Mouse (Mus musculus): ENCODE data around the gene Nap1l5. TPM values are rescaled to one million over a fixed set of nuclear protein-coding genes. Genes with fewer than 3 reads are reported as not detected.
"Not testable (repeated sequence)": the region's sequence is repeated elsewhere in the genome, so short reads cannot be mapped to it uniquely, and the experiment has no call there.

Nap1l5 gene
- polyA plus RNA-seq, 1 experiment from 2014 or later: 0.83 TPM

DNA sequence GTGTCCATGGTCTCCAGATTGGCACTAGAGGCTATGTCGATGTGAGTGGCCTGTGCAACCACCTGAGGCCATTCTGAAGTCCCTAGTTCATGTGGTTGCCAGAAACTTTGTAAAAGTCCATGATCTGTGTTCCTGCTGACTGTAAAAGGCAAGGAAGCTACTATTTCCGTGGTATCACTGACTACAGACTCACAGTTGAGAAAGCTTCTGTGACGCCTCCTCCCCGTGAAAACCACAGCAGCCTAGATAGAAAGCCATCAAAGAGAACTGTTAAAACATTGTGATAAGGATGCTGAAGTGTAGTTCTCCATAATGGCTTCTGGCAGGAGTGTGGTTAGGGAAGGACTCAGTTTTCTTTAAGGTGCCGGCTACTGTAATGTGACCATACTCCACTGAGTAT lies 26.0 kb downstream of the Nap1l5 start:
- WGBS: 88% methylated on average over 5 of the region's 5 CpGs
- Histone ChIP-seq H3K9ac (ENCODE audit: low read depth, low read length) (no peak overlapping the region), H3K27me3 (ENCODE audit: insufficient read depth, low read length) (no peaks in the 10 kb centered on the region), H3K4me2 (ENCODE audit: low read length) (no peak overlapping the region), H3K4me3 (replicated peaks; ENCODE audit: low read depth, low read length) (no peak overlapping the region), H3K9me3 (replicated peaks; ENCODE audit: low read length) (no peaks in the 10 kb centered on the region), H3K4me1 (replicated peaks; ENCODE audit: insufficient read depth, low read length) (no peaks in the 10 kb centered on the region), H3K27ac (no peak overlapping the region), H3K36me3 (ENCODE audit: insufficient read depth, low read length) (peaks cover 5% of the 10 kb centered on the region; the same call in 1 of the 2 replicates)
- ATAC-seq (replicated peaks; ENCODE audit: low FRiP score, low read depth) (no peak), DNase-seq (ENCODE audit: low spot score) (no peak)
- no peak for TF ChIP-seq CTCF (IDR thresholded peaks at IDR 0.05; ENCODE audit: low read depth)

DNA sequence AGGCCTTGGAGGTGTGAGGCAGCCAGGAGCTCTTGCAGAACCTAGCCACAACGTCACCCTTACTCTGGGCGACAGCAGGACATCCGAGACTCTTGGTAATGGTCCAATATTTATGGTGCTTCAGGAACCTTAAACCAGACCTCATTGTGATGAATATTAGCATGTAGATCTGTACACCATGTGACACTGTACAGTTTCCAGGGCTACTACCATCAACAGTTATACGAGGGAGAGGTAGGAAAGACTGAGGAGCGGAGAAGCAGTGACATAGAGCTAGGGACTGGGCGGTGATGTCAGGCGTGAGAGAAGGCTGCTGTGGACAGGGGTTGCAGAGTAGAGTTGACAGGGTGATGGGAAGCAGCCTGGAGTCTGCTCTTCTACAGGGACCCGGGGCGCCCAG lies 26.9 kb downstream of the Nap1l5 start:
- Histone ChIP-seq H3K36me3 (ENCODE audit: insufficient read depth, low read length) (peaks cover 5% of the 10 kb centered on the region; the same call in 1 of the 2 replicates), H3K9ac (ENCODE audit: low read depth, low read length) (no peak overlapping the region), H3K4me3 (replicated peaks; ENCODE audit: low read depth, low read length) (no peak overlapping the region), H3K4me2 (ENCODE audit: low read length) (no peak overlapping the region), H3K9me3 (replicated peaks; ENCODE audit: low read length) (no peaks in the 10 kb centered on the region), H3K27ac (no peak overlapping the region), H3K27me3 (ENCODE audit: insufficient read depth, low read length) (no peaks in the 10 kb centered on the region), H3K4me1 (replicated peaks; ENCODE audit: insufficient read depth, low read length) (no peaks in the 10 kb centered on the region)
- no peak for DNase-seq (ENCODE audit: low spot score)
- TF ChIP-seq CTCF (IDR thresholded peaks at IDR 0.05; ENCODE audit: low read depth): no peak
- ATAC-seq (replicated peaks; ENCODE audit: low FRiP score, low read depth): no peak
- 85% methylated on average over 9 of the region's 9 CpGs for WGBS

DNA sequence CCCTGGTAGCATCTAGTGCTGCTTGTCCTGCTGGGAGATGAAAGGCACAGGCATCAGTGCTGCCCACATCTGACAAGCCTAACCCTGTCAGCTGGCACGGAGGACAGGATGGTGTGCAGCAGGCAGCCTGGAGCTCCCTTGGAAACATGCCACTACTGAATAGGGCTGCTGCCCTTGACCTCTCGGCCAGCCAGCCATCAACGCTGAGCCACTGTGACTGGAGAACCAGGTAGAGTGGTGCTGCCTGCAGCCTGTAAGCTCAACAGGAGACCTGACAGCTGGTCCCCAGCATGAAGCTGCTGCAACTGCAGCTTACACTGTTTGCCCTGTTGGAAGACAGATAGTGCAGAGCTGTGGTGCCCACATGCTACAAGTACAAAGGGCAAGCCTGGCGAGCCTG lies 27.3 kb downstream of the Nap1l5 start:
- H3K27ac ChIP-seq: no peak overlapping the region
- no peaks in the 10 kb centered on the region for H3K4me1 ChIP-seq (replicated peaks; ENCODE audit: insufficient read depth, low read length)
- H3K9ac ChIP-seq (ENCODE audit: low read depth, low read length): no peak overlapping the region
- no peak for TF ChIP-seq CTCF (IDR thresholded peaks at IDR 0.05; ENCODE audit: low read depth)
- no peak for ATAC-seq (replicated peaks; ENCODE audit: low FRiP score, low read depth)
- DNase-seq (ENCODE audit: low spot score): no peak
- H3K4me3 ChIP-seq (replicated peaks; ENCODE audit: low read depth, low read length): no peak overlapping the region
- 64% methylated on average over 4 of the region's 4 CpGs for WGBS
- H3K36me3 ChIP-seq (ENCODE audit: insufficient read depth, low read length): peaks cover 5% of the 10 kb centered on the region; the same call in 1 of the 2 replicates
- H3K9me3 ChIP-seq (replicated peaks; ENCODE audit: low read length): no peaks in the 10 kb centered on the region
- H3K4me2 ChIP-seq (ENCODE audit: low read length): no peak overlapping the region
- no peaks in the 10 kb centered on the region for H3K27me3 ChIP-seq (ENCODE audit: insufficient read depth, low read length)

DNA sequence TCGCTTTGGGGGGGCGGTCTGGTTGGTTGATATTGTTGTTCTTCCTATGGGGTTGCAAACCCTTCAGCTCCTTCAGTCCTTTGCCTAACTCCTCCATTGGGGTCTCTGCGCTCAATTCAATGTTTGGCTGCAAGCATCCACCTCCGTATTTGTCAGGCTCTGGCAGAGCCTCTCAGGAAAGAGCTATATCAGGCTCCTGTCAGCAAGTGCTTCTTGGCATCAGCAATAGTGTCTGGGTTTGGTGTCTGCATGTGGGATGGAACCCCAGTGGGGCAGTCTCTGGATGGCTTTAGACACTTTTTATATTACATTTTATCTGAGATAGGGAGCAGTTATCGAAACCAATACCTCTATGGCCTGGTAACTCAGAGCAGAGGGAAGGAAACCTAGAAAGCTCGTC lies 39.0 kb downstream of the Nap1l5 start:
- not testable (repeated sequence) for ATAC-seq (replicated peaks; ENCODE audit: low FRiP score, low read depth); H3K4me1 ChIP-seq (replicated peaks; ENCODE audit: insufficient read depth, low read length); H3K9ac ChIP-seq (ENCODE audit: low read depth, low read length); H3K27ac ChIP-seq; H3K36me3 ChIP-seq (ENCODE audit: insufficient read depth, low read length); H3K4me2 ChIP-seq (ENCODE audit: low read length); H3K27me3 ChIP-seq (ENCODE audit: insufficient read depth, low read length); H3K9me3 ChIP-seq (replicated peaks; ENCODE audit: low read length); H3K4me3 ChIP-seq (replicated peaks; ENCODE audit: low read depth, low read length); DNase-seq (ENCODE audit: low spot score)
- 93% methylated on average over 6 of the region's 6 CpGs for WGBS

DNA sequence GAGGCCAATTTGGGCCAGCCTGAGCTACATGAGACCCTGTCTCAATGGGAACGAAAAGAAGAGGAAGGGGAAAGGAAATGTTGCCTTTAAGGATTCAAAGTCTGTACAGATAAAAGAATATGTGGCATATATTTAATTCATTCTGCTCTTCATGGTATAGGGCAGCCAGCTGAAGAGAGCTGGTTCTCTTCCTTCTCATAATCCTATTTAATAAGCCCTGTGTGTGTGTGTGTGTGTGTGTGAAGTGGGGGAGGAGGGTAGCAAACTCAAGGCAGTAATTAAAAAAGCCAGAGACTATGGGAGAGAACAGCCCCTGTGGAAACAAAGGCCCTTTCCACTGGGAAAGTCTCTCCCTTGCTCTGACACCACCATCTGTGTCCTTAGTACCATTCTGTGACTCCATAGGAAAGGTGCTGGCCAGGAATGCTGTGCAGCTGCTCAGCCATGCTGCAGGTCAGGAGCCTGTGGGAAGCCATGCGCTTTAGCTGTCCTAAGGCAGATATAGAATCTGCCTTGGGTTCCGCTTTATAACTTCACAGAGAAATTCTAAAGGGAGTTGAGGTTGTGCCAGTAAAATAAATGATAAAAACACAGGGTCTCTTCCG lies 43.1 kb downstream of the Nap1l5 start:
- Histone ChIP-seq H3K27ac (no peak overlapping the region), H3K4me3 (replicated peaks; ENCODE audit: low read depth, low read length) (no peak overlapping the region), H3K36me3 (ENCODE audit: insufficient read depth, low read length) (no peaks in the 10 kb centered on the region), H3K9ac (ENCODE audit: low read depth, low read length) (no peak overlapping the region), H3K4me1 (replicated peaks; ENCODE audit: insufficient read depth, low read length) (no peaks in the 10 kb centered on the region), H3K27me3 (ENCODE audit: insufficient read depth, low read length) (no peaks in the 10 kb centered on the region), H3K4me2 (ENCODE audit: low read length) (no peak overlapping the region), H3K9me3 (replicated peaks; ENCODE audit: low read length) (no peaks in the 10 kb centered on the region)
- 86% methylated on average over 4 of the region's 4 CpGs for WGBS
- no peak for TF ChIP-seq CTCF (IDR thresholded peaks at IDR 0.05; ENCODE audit: low read depth)
- ATAC-seq (replicated peaks; ENCODE audit: low FRiP score, low read depth) (no peak), DNase-seq (ENCODE audit: low spot score) (no peak)

DNA sequence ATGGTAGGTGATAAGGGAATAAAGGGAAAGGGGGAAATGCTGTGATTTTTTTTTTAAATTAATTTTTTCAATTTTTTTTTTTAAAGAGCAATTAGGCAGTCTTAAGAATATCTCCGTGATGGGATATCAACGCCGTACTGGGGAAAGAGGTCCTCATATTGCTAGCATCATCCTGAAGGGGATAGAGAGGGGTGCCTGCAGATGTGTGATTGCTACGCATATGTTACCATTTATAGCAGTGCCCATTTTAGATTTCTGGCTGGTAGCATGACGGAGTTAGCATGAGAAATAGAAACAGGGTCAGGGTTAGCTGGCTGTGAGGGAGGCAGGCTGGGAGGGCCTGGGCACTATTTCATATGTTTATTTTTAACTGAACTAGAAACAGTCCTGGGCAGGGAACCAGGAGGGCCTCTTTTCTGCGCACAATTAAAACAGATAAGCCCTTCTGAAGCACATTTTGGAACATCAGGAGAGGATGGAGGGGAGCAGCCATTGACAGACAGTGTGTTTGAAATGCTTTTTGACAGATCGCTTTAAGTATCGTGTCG lies 44.4 kb downstream of the Nap1l5 start:
- Histone ChIP-seq H3K27ac (no peak overlapping the region), H3K9me3 (replicated peaks; ENCODE audit: low read length) (no peaks in the 10 kb centered on the region), H3K36me3 (ENCODE audit: insufficient read depth, low read length) (no peaks in the 10 kb centered on the region), H3K27me3 (ENCODE audit: insufficient read depth, low read length) (no peaks in the 10 kb centered on the region), H3K4me1 (replicated peaks; ENCODE audit: insufficient read depth, low read length) (no peaks in the 10 kb centered on the region), H3K9ac (ENCODE audit: low read depth, low read length) (no peak overlapping the region), H3K4me3 (replicated peaks; ENCODE audit: low read depth, low read length) (no peak overlapping the region), H3K4me2 (ENCODE audit: low read length) (no peak overlapping the region)
- ATAC-seq (replicated peaks; ENCODE audit: low FRiP score, low read depth) (no peak), DNase-seq (ENCODE audit: low spot score) (no peak)
- WGBS: 89% methylated on average over 9 of the region's 9 CpGs
- no peak for TF ChIP-seq CTCF (IDR thresholded peaks at IDR 0.05; ENCODE audit: low read depth)

DNA sequence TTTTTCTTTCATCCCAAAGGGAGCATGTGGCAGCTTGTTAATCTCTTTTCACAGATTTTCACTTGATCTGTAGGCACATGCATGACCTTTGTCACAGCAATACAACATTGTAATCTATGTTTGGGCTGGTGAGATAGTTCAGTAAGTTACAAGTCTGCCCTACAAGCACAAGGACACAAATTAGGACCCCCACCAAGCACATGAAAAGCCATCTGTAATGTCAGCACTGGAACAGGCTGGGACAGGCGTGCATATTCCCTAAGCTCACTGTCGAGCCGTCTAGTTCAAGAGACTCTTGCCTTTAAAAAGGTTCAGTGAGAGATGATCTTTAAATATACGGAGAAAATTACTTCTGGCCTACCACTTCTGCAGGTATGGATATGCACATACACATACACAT lies 47.4 kb downstream of the Nap1l5 start:
- Histone ChIP-seq H3K4me1 (replicated peaks; ENCODE audit: insufficient read depth, low read length) (no peaks in the 10 kb centered on the region), H3K9me3 (replicated peaks; ENCODE audit: low read length) (no peaks in the 10 kb centered on the region), H3K4me2 (ENCODE audit: low read length) (no peak overlapping the region), H3K27ac (no peak overlapping the region), H3K27me3 (ENCODE audit: insufficient read depth, low read length) (no peaks in the 10 kb centered on the region), H3K4me3 (replicated peaks; ENCODE audit: low read depth, low read length) (no peak overlapping the region), H3K9ac (ENCODE audit: low read depth, low read length) (no peak overlapping the region), H3K36me3 (ENCODE audit: insufficient read depth, low read length) (no peaks in the 10 kb centered on the region)
- DNase-seq (ENCODE audit: low spot score) (no peak), ATAC-seq (replicated peaks; ENCODE audit: low FRiP score, low read depth) (no peak)
- TF ChIP-seq CTCF (IDR thresholded peaks at IDR 0.05; ENCODE audit: low read depth): no peak
- WGBS: 91% methylated on average over 4 of the region's 4 CpGs
